Mouse (Mus musculus) midbrain, embryonic 13.5 days (tissue): ENCODE measurements at regions not wholly inside any gene's neighbourhood (a gene's known extent, or its start where the extent isn't known, plus 50 kb on each side); places are given as distances from the start of the nearest gene placed in this dataset.

Source experiments
- ATAC-seq: fragments of 200-750 bp; cut with Nextera tagmentation; 2 replicates; pipeline ENCODE4 v1.8.0; 2017; ENCODE audit warnings: mild to moderate bottlenecking, moderate TSS enrichment, moderate library complexity
- H3K27ac ChIP-seq: fragments of 300-500 bp; sonication (generic); 2 replicates; pipeline ENCODE4 v1.5.1; 2015; ENCODE audit warnings: inconsistent platforms, mild to moderate bottlenecking, moderate library complexity
- H3K27me3 ChIP-seq: fragments of 300-500 bp; sonication (generic); 2 replicates; pipeline ENCODE4 v1.6.1; 2015; ENCODE audit warnings: mild to moderate bottlenecking, inconsistent platforms
- H3K36me3 ChIP-seq: fragments of 300-500 bp; sonication (generic); 2 replicates; pipeline ENCODE4 v1.6.1; 2015; ENCODE audit warnings: mild to moderate bottlenecking, inconsistent platforms
- H3K4me1 ChIP-seq: fragments of 300-500 bp; sonication (generic); replicated peaks from 2 replicates; pipeline ENCODE4 v1.6.1; 2015; ENCODE audit warnings: inconsistent platforms
- H3K4me2 ChIP-seq: fragments of 300-500 bp; sonication (generic); replicated peaks from 2 replicates; pipeline ENCODE4 v1.6.1; 2015; ENCODE audit warnings: moderate library complexity, mild to moderate bottlenecking, inconsistent platforms
- H3K4me3 ChIP-seq: fragments of 300-500 bp; sonication (generic); replicated peaks from 2 replicates; pipeline ENCODE4 v1.5.1; 2015; ENCODE audit warnings: mild to moderate bottlenecking, inconsistent platforms
- H3K9ac ChIP-seq: fragments of 300-500 bp; sonication (generic); replicated peaks from 2 replicates; pipeline ENCODE4 v1.6.1; 2015; ENCODE audit warnings: mild to moderate bottlenecking, inconsistent platforms
- H3K9me3 ChIP-seq: fragments of 300-500 bp; sonication (generic); 2 replicates; pipeline ENCODE4 v1.6.1; 2016; ENCODE audit warnings: mild to moderate bottlenecking, inconsistent platforms
- WGBS: fragments of 180-500 bp; shearing (Covaris S2); methylation state at CpG from one replicate; pipeline ENCODE4 v1.1.7; 2015; 5-methylcytosine and 5-hydroxymethylcytosine counted together

DNA sequence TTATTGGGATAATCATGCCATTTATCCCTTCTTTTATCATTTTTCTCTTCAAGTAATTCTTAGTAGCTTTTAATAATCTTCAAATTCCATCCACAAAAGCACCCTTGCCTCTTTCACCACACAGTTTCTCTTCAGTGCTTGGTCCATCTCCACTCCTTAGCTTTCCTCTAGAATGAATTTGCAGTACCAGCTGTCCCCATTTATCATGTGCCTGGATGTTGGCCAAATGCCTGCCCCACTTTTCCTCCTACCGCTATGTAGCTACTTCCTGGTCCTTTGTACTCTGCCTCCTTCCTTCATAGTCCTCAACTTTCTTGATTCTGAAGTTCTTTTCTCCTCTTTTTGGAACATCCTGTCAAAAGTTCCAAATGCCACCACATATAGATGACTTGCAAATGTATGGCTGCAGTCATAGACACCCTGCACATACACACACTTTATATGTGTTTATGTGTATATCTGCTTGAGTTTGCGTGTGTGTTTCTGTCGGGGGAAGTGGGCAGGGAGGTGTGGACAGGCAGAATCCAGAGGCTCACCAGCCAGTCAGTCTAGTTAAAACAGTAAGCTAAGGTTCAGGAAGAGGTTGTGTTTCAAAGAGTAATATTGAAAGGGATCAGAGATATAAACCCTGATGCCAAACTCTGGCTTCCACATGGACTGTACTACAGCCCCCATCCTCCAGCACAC, 106.1 kb upstream of the Itga4 start:
- 87% methylated on average over 3 of the region's 3 CpGs for WGBS
- no peaks in the 10 kb centered on the region for H3K9me3 ChIP-seq
- H3K4me1 ChIP-seq = no peaks in the 10 kb centered on the region
- H3K9ac ChIP-seq = no peak overlapping the region
- no peaks in the 10 kb centered on the region for H3K27me3 ChIP-seq
- no peak overlapping the region for H3K27ac ChIP-seq
- no peaks in the 10 kb centered on the region for H3K36me3 ChIP-seq
- H3K4me2 ChIP-seq = no peak overlapping the region
- H3K4me3 ChIP-seq = no peak overlapping the region
- no peak for ATAC-seq

DNA sequence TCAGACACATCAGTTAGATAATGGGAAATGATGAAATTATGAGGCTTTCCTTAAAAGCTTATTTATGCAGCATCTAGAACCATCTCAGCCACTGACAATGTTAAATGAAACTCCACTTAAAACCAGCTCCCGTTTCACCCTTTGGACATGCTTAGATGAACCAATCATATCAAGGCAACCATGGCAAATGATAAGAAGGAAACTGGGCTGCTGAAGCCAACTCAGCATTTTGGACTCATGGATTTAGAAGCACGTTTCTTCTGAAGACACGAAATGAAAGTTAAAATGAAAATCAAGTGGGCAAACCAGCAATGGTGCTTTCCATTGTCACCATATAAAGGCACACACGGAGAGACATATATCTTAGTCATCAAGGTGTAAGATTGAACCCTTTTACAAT, 103.6 kb upstream of the Itga4 start:
- no peak overlapping the region for H3K9ac ChIP-seq
- no peak for ATAC-seq
- no peaks in the 10 kb centered on the region for H3K27me3 ChIP-seq
- no peaks in the 10 kb centered on the region for H3K36me3 ChIP-seq
- H3K27ac ChIP-seq = no peak overlapping the region
- WGBS = 88% methylated on average over 4 of the region's 4 CpGs
- no peaks in the 10 kb centered on the region for H3K9me3 ChIP-seq
- H3K4me1 ChIP-seq = no peaks in the 10 kb centered on the region
- no peak overlapping the region for H3K4me2 ChIP-seq
- H3K4me3 ChIP-seq = no peak overlapping the region

DNA sequence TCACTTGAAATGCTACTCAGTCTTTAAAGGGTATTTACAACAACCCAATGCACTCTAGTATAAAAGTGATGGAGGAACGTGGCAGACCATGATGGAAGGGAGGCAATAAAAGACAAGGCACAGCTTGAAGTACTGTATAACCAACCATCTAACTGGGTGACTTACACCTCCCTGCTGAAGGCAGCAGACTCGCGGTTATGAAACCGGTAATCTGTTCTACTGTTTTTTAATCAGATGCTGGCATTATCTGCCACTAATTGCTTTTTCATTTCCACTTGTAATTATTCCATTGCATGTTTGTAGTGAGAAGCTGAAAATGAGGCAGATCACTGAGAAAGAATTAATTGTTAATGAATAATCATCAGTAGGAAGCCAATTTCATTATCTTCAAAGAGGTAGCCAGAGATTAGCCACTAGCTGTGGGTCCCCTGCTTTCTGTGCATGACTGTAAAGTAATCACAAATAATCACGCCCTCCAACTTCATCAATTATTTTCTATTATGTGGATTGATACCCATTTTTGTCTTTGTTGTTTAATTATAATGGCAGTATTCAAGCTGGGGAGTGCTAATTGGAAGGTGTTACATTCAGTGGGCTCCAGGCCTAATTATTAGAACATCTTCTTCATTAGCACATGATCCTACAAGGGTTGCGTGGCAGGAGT, 103.1 kb upstream of the Itga4 start:
- H3K4me2 ChIP-seq = no peak overlapping the region
- H3K27ac ChIP-seq = no peak overlapping the region
- peak; percentile 70 for ATAC-seq

DNA sequence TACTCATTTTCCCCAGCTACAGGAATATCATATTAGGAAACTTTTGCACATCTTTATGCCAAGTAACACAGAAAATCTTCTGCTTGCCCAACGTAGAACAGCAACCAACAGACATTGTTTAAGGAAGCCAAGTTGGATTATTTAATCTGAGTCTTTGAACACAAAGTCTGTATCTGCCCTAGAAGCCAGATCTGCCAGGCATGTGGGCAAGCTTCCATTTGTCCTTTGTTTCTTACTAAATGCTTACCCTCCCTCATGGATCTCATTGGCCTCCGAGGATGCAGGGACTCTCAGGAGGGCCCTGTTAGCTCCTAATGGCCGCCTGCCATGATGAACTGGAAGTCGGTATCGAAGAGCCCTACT, 102.5 kb upstream of the Itga4 start:
- H3K27me3 ChIP-seq = no peaks in the 10 kb centered on the region
- H3K4me2 ChIP-seq = no peak overlapping the region
- no peak overlapping the region for H3K4me3 ChIP-seq
- H3K9ac ChIP-seq = no peak overlapping the region
- no peak for ATAC-seq
- H3K9me3 ChIP-seq = no peaks in the 10 kb centered on the region
- H3K36me3 ChIP-seq = no peaks in the 10 kb centered on the region
- H3K4me1 ChIP-seq = no peaks in the 10 kb centered on the region
- WGBS = 84% methylated on average over 5 of the region's 5 CpGs
- H3K27ac ChIP-seq = no peak overlapping the region

More for the DNA sequence above, 103.1 kb upstream of the Itga4 start:
- no peaks in the 10 kb centered on the region for H3K9me3 ChIP-seq
- 73% methylated on average over 6 of the region's 6 CpGs for WGBS
- no peaks in the 10 kb centered on the region for H3K36me3 ChIP-seq
- no peaks in the 10 kb centered on the region for H3K27me3 ChIP-seq
- no peaks in the 10 kb centered on the region for H3K4me1 ChIP-seq
- H3K4me3 ChIP-seq = no peak overlapping the region
- H3K9ac ChIP-seq = no peak overlapping the region

DNA sequence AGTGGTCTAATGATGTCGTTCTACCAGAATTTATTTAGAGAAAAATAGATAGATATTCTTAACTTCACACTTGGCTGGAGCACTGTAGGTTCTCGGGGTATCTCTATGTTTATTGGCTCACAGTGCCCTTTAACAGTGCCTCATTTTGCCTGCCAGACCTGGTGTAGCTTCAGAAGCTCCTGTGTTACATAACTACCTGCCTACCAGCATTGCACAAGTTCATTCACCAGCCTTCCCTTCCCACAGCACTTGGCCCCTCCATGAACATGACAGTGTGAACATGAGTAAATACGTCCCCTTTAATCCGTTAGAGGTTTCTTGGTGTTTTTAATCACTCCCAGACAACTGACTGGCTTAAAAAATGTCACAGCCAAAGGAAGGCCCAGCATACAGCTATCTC, 102.2 kb upstream of the Itga4 start:
- no peak overlapping the region for H3K4me2 ChIP-seq
- no peaks in the 10 kb centered on the region for H3K9me3 ChIP-seq
- no peaks in the 10 kb centered on the region for H3K4me1 ChIP-seq
- no peak for ATAC-seq
- no peak overlapping the region for H3K4me3 ChIP-seq
- no peaks in the 10 kb centered on the region for H3K27me3 ChIP-seq
- H3K27ac ChIP-seq = no peak overlapping the region
- H3K9ac ChIP-seq = no peak overlapping the region
- no peaks in the 10 kb centered on the region for H3K36me3 ChIP-seq
- WGBS = 88% methylated on average over 4 of the region's 4 CpGs

DNA sequence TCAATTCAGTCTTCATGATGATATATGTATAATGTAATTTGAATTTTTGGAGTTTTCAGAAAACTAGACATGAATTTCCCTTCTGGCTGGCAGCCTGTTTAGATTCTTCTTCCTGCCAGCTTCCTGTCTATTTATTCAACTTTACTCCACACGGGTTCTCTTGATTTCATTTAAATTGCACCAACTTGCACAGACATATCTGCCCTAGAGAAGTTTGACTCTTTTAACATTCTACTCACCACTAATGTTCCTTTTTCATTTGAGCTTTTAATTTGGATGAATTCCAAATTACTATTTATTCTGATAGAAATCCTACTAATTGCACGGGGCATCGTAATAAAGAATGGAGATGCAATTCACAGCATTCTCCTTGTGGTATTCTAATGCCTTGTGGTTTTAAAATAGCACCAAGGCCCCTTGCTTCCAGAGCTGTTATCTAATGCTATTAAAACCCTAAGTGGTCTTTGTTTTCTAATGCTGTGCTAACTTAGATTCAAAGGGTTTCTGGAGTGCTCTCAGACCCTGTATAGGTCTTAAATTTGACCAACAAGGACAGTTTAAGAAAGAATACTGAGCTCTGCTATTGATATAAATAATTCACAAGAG, 96.7 kb upstream of the Itga4 start:
- no peaks in the 10 kb centered on the region for H3K27me3 ChIP-seq
- no peaks in the 10 kb centered on the region for H3K9me3 ChIP-seq
- no peaks in the 10 kb centered on the region for H3K36me3 ChIP-seq
- H3K4me2 ChIP-seq = no peak overlapping the region
- H3K27ac ChIP-seq = no peak overlapping the region
- 70% methylated on average over 3 of the region's 3 CpGs for WGBS
- H3K4me1 ChIP-seq = no peaks in the 10 kb centered on the region
- ATAC-seq = no peak
- H3K9ac ChIP-seq = no peak overlapping the region
- H3K4me3 ChIP-seq = no peak overlapping the region

DNA sequence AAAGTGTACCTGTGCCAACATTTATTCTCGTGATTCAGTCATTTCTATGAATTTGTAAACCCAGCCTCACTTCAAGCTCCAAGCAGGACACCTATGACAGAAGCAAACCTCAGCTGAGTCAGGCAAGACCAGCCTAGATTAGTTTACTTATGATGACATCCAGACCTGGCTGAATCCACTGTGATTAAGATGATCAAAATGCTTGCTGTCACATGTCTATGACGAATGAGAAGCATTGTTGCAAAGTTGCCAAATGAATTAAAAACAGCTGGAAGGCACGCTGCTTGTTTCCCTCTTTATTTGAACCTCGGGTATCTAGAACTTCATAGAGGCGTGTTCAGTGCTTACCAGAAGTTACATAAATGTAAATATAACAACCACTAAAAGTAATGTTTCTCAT, 95.9 kb upstream of the Itga4 start:
- H3K9ac ChIP-seq = no peak overlapping the region
- H3K27me3 ChIP-seq = no peaks in the 10 kb centered on the region
- no peak overlapping the region for H3K4me3 ChIP-seq
- no peaks in the 10 kb centered on the region for H3K4me1 ChIP-seq
- no peaks in the 10 kb centered on the region for H3K9me3 ChIP-seq
- H3K4me2 ChIP-seq = no peak overlapping the region
- 86% methylated on average over 5 of the region's 5 CpGs for WGBS
- no peak overlapping the region for H3K27ac ChIP-seq
- no peak for ATAC-seq
- H3K36me3 ChIP-seq = no peaks in the 10 kb centered on the region

DNA sequence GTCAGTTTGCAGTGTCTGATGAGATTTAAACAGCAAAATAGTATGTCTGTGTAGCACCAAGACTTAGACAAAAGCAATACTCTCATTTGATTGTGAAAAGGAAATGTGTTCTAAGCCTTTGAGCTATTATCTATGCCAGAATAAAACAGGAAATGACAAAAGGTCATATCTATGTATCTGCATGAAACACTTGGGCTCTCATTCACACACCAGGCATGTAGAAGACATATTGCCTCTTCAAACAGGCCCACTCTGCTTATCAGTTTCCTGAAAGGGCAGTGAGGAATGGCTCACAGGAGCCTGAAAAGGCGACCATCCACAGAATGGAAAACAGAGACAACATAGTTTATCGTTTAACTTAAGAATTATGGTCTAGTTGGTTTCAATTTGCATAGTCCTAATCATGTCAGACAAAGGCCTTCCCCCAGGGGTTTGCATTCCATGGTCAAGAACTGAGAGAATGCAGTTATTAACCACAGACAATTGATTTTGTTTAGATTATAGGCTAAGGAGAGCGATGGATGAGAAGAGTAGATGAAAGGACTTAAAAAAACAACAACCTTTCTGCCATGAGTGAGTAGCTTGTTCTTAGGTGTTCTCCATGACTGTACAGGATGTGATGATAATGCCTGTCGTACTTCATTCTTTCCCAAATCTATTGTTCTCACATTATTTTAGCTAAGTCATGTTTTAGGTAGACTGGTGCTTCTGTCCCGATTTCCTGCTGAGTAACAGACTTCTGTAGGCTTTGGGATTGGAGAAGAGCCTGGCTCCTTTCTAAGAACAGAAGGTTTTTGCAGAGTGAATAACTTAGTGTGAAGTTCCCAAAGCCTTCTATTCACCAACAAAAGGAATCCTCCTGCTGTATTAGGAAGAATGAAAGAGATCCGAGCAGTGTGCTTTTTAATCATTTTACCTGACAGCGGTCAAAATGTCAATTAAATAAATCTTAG, 82.0 kb upstream of the Itga4 start:
- Histone ChIP-seq H3K9me3 (no peaks in the 10 kb centered on the region), H3K36me3 (no peaks in the 10 kb centered on the region), H3K9ac (no peak overlapping the region), H3K4me2 (no peak overlapping the region), H3K4me1 (no peaks in the 10 kb centered on the region), H3K27ac (no peak overlapping the region), H3K4me3 (no peak overlapping the region), H3K27me3 (no peaks in the 10 kb centered on the region)
- WGBS = 56% methylated on average over 7 of the region's 7 CpGs
- no peak for ATAC-seq

DNA sequence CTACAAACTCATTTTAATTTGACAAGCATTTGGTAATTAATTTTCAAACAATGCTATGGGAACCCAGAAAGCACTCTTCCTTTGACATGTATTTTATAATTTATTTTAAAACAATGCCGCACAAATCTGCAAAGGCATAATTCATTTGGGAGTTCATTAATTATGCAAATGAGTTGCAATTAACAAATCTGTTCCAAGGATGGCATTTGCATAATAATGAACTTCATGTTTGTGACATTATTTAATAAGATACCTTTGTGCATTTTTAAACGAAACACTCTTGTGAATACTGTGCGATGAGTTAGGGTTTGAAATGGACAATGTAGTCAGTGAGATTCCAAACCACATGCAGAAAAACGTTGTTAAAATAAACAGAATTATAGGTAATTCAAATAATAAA, 80.9 kb upstream of the Itga4 start:
- H3K4me3 ChIP-seq = no peak overlapping the region
- no peak for ATAC-seq
- WGBS = 80% methylated on average over 4 of the region's 4 CpGs

DNA sequence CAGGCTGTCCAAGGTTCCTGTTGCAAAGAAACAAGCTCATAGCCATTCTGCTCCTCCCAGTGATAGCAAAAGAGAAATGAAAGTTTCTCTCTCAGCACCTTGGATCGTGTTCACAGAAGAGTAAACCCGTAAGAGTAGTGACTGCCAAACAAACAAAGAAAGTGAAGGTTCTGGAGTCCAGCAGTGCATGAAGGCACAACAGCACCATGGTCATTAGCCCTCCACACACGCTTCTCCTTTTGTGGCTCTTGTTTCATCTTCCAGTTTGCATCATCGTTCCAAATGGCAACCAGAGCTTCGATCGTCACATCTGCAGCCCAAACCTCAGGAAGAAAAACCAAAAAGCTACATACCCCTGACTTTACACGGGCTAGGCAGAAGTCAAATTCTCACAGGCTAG, 74.4 kb upstream of the Itga4 start:
- Histone ChIP-seq H3K4me1 (0 out of 2 replicates have a peak, but pooled peaks cover under 1% of the 10 kb centered on the region), H3K36me3 (no peaks in the 10 kb centered on the region), H3K4me3 (no peak overlapping the region), H3K27ac (no peak overlapping the region), H3K9ac (no peak overlapping the region), H3K4me2 (no peak overlapping the region), H3K27me3 (no peaks in the 10 kb centered on the region), H3K9me3 (no peaks in the 10 kb centered on the region)
- 76% methylated on average over 7 of the region's 7 CpGs for WGBS
- ATAC-seq = no peak

More for the DNA sequence above, 80.9 kb upstream of the Itga4 start:
- Histone ChIP-seq H3K27me3 (no peaks in the 10 kb centered on the region), H3K27ac (no peak overlapping the region), H3K4me2 (no peak overlapping the region), H3K9ac (no peak overlapping the region), H3K9me3 (no peaks in the 10 kb centered on the region), H3K4me1 (no peaks in the 10 kb centered on the region), H3K36me3 (no peaks in the 10 kb centered on the region)

DNA sequence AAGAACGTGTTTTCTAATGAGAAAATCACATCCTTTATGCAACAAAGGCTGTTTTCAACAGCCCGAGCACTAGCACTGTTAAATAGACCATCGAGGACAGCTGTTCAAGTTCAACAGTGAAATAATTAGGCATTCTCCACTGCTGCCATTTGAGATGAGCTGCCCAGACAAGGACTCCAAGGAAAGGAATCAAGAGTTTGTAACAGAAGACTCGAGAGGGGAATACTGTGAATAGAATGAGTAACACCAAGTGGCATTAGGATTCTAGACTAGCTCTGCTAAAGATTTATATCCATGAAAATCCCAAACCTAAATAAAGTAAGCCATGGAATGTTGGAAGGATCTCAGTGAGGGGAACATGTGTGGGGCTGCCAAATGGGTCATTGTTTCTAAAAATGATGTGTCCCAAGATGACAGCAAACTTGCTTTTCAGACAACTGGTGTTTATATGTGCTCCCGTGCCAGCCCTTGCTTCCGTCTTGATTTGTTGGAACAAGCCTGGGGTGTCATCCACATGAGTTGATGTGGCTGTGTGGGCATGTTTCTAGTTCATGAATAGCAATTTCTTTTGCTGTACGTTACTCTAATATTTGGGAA, 72.1 kb upstream of the Itga4 start:
- Histone ChIP-seq H3K36me3 (no peaks in the 10 kb centered on the region), H3K9me3 (no peaks in the 10 kb centered on the region), H3K27me3 (no peaks in the 10 kb centered on the region), H3K27ac (no peak overlapping the region), H3K4me3 (no peak overlapping the region), H3K4me2 (no peak overlapping the region), H3K9ac (no peak overlapping the region), H3K4me1 (0 out of 2 replicates have a peak, but pooled peaks cover 4% of the 10 kb centered on the region)
- no peak for ATAC-seq
- WGBS = 79% methylated on average over 7 of the region's 7 CpGs
